Mouse (Mus musculus): ENCODE data around the gene Gm1604a. TPM values are rescaled to one million over a fixed set of nuclear protein-coding genes. Genes with fewer than 3 reads are reported as not detected.
"Not testable (repeated sequence)": the region's sequence is repeated elsewhere in the genome, so short reads cannot be mapped to it uniquely, and the experiment has no call there.

The Gm1604a gene
- 0.41 and 0.43 TPM in 2 replicates for polyA plus RNA-seq (2015; fragmentation: Nextera tagmentation; extraction: Ambion mirVana)

- H3K9ac ChIP-seq (replicated peaks); H3K4me1 ChIP-seq; H3K36me3 ChIP-seq; H3K27ac ChIP-seq (replicated peaks); H3K4me3 ChIP-seq (replicated peaks); H3K27me3 ChIP-seq (replicated peaks); H3K9me3 ChIP-seq (replicated peaks): not testable (repeated sequence)
- WGBS, result 8% methylated on average over 6 of the region's 14 CpGs
- ATAC-seq (ENCODE audit: low FRiP score), result peak; percentile 82
- H3K4me2 ChIP-seq, result peak within 1 kb of the TSS; percentile 30; the same call in 1 of the 2 replicates
These were observed at the start of gene Gm1604a for GRCm38 (mm10) chr17:7025257-7025656. Gene Gm1604a (plus strand): TSS chr17:7025568.

- H3K9me3 ChIP-seq (replicated peaks); H3K36me3 ChIP-seq; H3K4me1 ChIP-seq; H3K27me3 ChIP-seq (replicated peaks); H3K27ac ChIP-seq (replicated peaks): not testable (repeated sequence)
- peak within 1 kb of the TSS; percentile 52 for H3K4me3 ChIP-seq (replicated peaks)
- H3K9ac ChIP-seq (replicated peaks), result peak within 1 kb of the TSS; percentile 51
- H3K4me2 ChIP-seq, result peak within 1 kb of the TSS; percentile 68
- WGBS, result 1% methylated on average over 49 of the region's 68 CpGs
- ATAC-seq (ENCODE audit: low FRiP score), result peak; percentile 97
These were observed 46.8 kb upstream of the Gm1604a start, which contains the start of gene Gm49721 for GRCm38 (mm10) chr17:6978287-6979248. Gene Gm49721 (plus strand): TSS chr17:6978904.

- H3K27me3 ChIP-seq (replicated peaks); H3K36me3 ChIP-seq; ATAC-seq (ENCODE audit: low FRiP score); H3K9ac ChIP-seq (replicated peaks); H3K9me3 ChIP-seq (replicated peaks); H3K4me1 ChIP-seq; H3K27ac ChIP-seq (replicated peaks): not testable (repeated sequence)
- WGBS, result 13% methylated on average over 5 of the region's 5 CpGs
- peak overlapping the region; percentile 68 for H3K4me2 ChIP-seq
- peak overlapping the region; percentile 52 for H3K4me3 ChIP-seq (replicated peaks)
These were observed 46.0 kb upstream of the Gm1604a start for GRCm38 (mm10) chr17:6979380-6979779.

GRCm38 (mm10) chr17:6980144-6980543 lies 45.2 kb upstream of the Gm1604a start:
- H3K36me3 ChIP-seq; H3K9ac ChIP-seq (replicated peaks); ATAC-seq (ENCODE audit: low FRiP score); H3K4me2 ChIP-seq; H3K27ac ChIP-seq (replicated peaks); H3K4me3 ChIP-seq (replicated peaks); H3K4me1 ChIP-seq; H3K27me3 ChIP-seq (replicated peaks); H3K9me3 ChIP-seq (replicated peaks): not testable (repeated sequence)
- WGBS, result 90% methylated on average over 5 of the region's 8 CpGs

GRCm38 (mm10) chr17:6986118-6986517 lies 39.2 kb upstream of the Gm1604a start:
- not testable (repeated sequence) for H3K9ac ChIP-seq (replicated peaks); ATAC-seq (ENCODE audit: low FRiP score)
- 97% methylated on average over 1 of the region's 1 CpGs for WGBS

GRCm38 (mm10) chr17:6995504-6995903 lies 29.9 kb upstream of the Gm1604a start:
- H3K4me1 ChIP-seq; ATAC-seq (ENCODE audit: low FRiP score); H3K4me2 ChIP-seq; H3K9ac ChIP-seq (replicated peaks); H3K27me3 ChIP-seq (replicated peaks); H3K27ac ChIP-seq (replicated peaks); H3K4me3 ChIP-seq (replicated peaks); H3K9me3 ChIP-seq (replicated peaks); H3K36me3 ChIP-seq: not testable (repeated sequence)
- WGBS, result no CpG with 5 or more reads among the region's 6 CpGs

More at GRCm38 (mm10) chr17:6986118-6986517, 39.2 kb upstream of the Gm1604a start:
- H3K27me3 ChIP-seq (replicated peaks); H3K9me3 ChIP-seq (replicated peaks); H3K4me3 ChIP-seq (replicated peaks); H3K36me3 ChIP-seq; H3K27ac ChIP-seq (replicated peaks); H3K4me2 ChIP-seq; H3K4me1 ChIP-seq: not testable (repeated sequence)

- H3K36me3 ChIP-seq; H3K4me3 ChIP-seq (replicated peaks); ATAC-seq (ENCODE audit: low FRiP score); H3K9me3 ChIP-seq (replicated peaks); H3K27ac ChIP-seq (replicated peaks); H3K27me3 ChIP-seq (replicated peaks); H3K4me1 ChIP-seq; H3K9ac ChIP-seq (replicated peaks); H3K4me2 ChIP-seq: not testable (repeated sequence)
- 90% methylated on average over 8 of the region's 8 CpGs for WGBS
These were observed 28.5 kb upstream of the Gm1604a start for GRCm38 (mm10) chr17:6996826-6997225.

- not testable (repeated sequence) for H3K4me3 ChIP-seq (replicated peaks); H3K27me3 ChIP-seq (replicated peaks); H3K9ac ChIP-seq (replicated peaks); H3K36me3 ChIP-seq; ATAC-seq (ENCODE audit: low FRiP score); H3K4me2 ChIP-seq; H3K9me3 ChIP-seq (replicated peaks); H3K4me1 ChIP-seq; H3K27ac ChIP-seq (replicated peaks)
- 57% methylated on average over 1 of the region's 7 CpGs for WGBS
These were observed 27.4 kb upstream of the Gm1604a start for GRCm38 (mm10) chr17:6997778-6998490.

GRCm38 (mm10) chr17:7001790-7002585 lies 23.4 kb upstream of the Gm1604a start:
- H3K27me3 ChIP-seq (replicated peaks); H3K36me3 ChIP-seq; H3K4me3 ChIP-seq (replicated peaks); H3K4me2 ChIP-seq; H3K4me1 ChIP-seq; ATAC-seq (ENCODE audit: low FRiP score); H3K9ac ChIP-seq (replicated peaks); H3K9me3 ChIP-seq (replicated peaks); H3K27ac ChIP-seq (replicated peaks): not testable (repeated sequence)
- WGBS, result 69% methylated on average over 8 of the region's 12 CpGs

- H3K4me2 ChIP-seq; H3K27ac ChIP-seq (replicated peaks); H3K4me1 ChIP-seq; H3K27me3 ChIP-seq (replicated peaks); ATAC-seq (ENCODE audit: low FRiP score); H3K9ac ChIP-seq (replicated peaks); H3K4me3 ChIP-seq (replicated peaks); H3K9me3 ChIP-seq (replicated peaks); H3K36me3 ChIP-seq: not testable (repeated sequence)
- whole genome bisulfite sequencing, result no CpG with 5 or more reads among the region's 3 CpGs
These were observed 22.0 kb upstream of the Gm1604a start for GRCm38 (mm10) chr17:7003392-7003791.

- 74% methylated on average over 3 of the region's 4 CpGs for WGBS
- not testable (repeated sequence) for H3K36me3 ChIP-seq; H3K27ac ChIP-seq (replicated peaks); H3K9me3 ChIP-seq (replicated peaks); H3K9ac ChIP-seq (replicated peaks); H3K27me3 ChIP-seq (replicated peaks); H3K4me3 ChIP-seq (replicated peaks); H3K4me1 ChIP-seq; ATAC-seq (ENCODE audit: low FRiP score); H3K4me2 ChIP-seq
These were observed 19.7 kb upstream of the Gm1604a start for GRCm38 (mm10) chr17:7005646-7006045.

Data from neural tube, embryonic 15.5 days (tissue).